Mouse (Mus musculus): ENCODE data around the gene Tab1.

The Tab1 gene

GRCm38 (mm10) chr15:80137945-80138791 is 5.2 kb downstream of the Tab1 start:
- no peak for DNase-seq

GRCm38 (mm10) chr15:80140302-80140701 is 7.4 kb downstream of the Tab1 start:
- DNase-seq, result no peak

GRCm38 (mm10) chr15:80140878-80141277 is 8.0 kb downstream of the Tab1 start:
- no peak for DNase-seq

- DNase-seq, result no peak
Observed at GRCm38 (mm10) chr15:80142130-80142529, 9.2 kb downstream of the Tab1 start.

- no peak for DNase-seq
Observed at GRCm38 (mm10) chr15:80143760-80144159, 10.8 kb downstream of the Tab1 start.

GRCm38 (mm10) chr15:80145397-80145796 is 12.5 kb downstream of the Tab1 start:
- no peak for DNase-seq

GRCm38 (mm10) chr15:80146153-80146552 is 13.2 kb downstream of the Tab1 start:
- DNase-seq, result no peak

- DNase-seq, result no peak
Observed at GRCm38 (mm10) chr15:80147090-80147489, 14.2 kb downstream of the Tab1 start.

- no peak for DNase-seq
Observed at GRCm38 (mm10) chr15:80147511-80147910, 14.6 kb downstream of the Tab1 start.

GRCm38 (mm10) chr15:80148565-80148964 is 15.6 kb downstream of the Tab1 start:
- DNase-seq, result peak; percentile 29

- DNase-seq, result no peak
Observed at GRCm38 (mm10) chr15:80149517-80149916, 16.6 kb downstream of the Tab1 start.

- no peak for DNase-seq
Observed at GRCm38 (mm10) chr15:80152663-80153062, 19.7 kb downstream of the Tab1 start.

GRCm38 (mm10) chr15:80153757-80154156 is 20.8 kb downstream of the Tab1 start:
- no peak for DNase-seq

GRCm38 (mm10) chr15:80155707-80156106 is 22.8 kb downstream of the Tab1 start:
- DNase-seq, result no peak

- no peak for DNase-seq
Observed at GRCm38 (mm10) chr15:80157197-80157943, 24.4 kb downstream of the Tab1 start.

- no peak for DNase-seq
Observed at GRCm38 (mm10) chr15:80158001-80158706, 25.2 kb downstream of the Tab1 start.

- no peak for DNase-seq
Observed at GRCm38 (mm10) chr15:80158707-80159090, 25.8 kb downstream of the Tab1 start.

- DNase-seq, result no peak
Observed at GRCm38 (mm10) chr15:80159286-80159901, 26.5 kb downstream of the Tab1 start.

GRCm38 (mm10) chr15:80160223-80160622 is 27.3 kb downstream of the Tab1 start:
- no peak for DNase-seq

- no peak for DNase-seq
Observed at GRCm38 (mm10) chr15:80160726-80161125, 27.8 kb downstream of the Tab1 start.

GRCm38 (mm10) chr15:80161199-80161598 is 28.3 kb downstream of the Tab1 start:
- DNase-seq, result no peak

GRCm38 (mm10) chr15:80162401-80162964 is 29.6 kb downstream of the Tab1 start:
- DNase-seq, result peak; percentile 49

- peak; percentile 98 for DNase-seq
Observed at GRCm38 (mm10) chr15:80163274-80163673, 30.3 kb downstream of the Tab1 start.
